17 mouse cellular contexts compared by ENCODE assay signal in the genomic region with DNA sequence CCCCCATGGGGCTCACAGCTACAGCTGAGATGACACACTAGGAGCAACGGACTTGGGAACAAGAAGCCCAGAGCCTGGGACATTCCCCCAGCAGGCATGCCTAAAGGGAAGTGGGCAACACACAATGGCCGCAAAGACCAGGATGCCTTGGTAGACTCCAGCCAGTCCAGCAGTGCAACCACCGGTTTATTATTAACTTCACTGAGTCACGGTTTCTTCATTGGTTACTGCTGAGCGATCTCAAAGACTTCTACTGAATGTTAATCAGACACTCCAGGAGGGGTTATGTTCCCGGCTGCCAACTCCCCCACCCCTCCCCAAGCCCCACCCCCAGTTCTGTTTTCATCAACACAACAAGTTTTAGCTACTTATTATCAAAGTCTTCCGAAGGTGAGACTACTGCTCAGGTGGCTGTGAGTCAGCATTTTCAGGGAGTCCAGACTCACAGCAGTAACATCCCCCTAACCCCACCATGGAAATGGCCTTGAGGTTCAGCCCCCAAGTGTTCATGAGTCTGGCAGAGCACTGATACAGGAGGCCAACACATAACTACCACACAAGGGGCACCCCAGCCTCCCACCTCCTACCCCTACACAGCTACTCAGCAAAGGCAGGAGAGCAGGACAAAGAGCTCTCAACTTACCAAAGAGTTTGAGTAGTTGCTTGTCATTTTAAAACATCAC. TPM values are rescaled to one million over a fixed set of nuclear protein-coding genes. Genes with fewer than 3 reads are reported as not detected.
DNase-seq lines count a peak whose midpoint lies in the region; ATAC-seq and TF ChIP-seq lines count a peak whose summit lies in the region.
"Had no signal": no experiment of that assay in that cellular context is flagged by ENCODE, and none has a peak within 500 bp of the region (broad histone marks: within the 10 kb centered on the region; RNA-seq: fewer than 3 reads in every experiment).

No protein-coding gene starts in this region.

- no peak for TF ChIP-seq RAD21 in CH12.LX (IDR thresholded peaks at IDR 0.05; ENCODE audit: low read depth, low read length)

- dilution Hi-C loops in CH12.LX (cut with MboI; ENCODE audit: extremely low pct_ligation_motif_present, extremely low pct_unique_long_range_greater_than_20kb, low sequenced_read_pairs) = no loop called here

- WGBS in liver, embryonic 12.5 days (ENCODE audit: insufficient replicate concordance) = 40% methylated on average over 7 of the region's 7 CpGs
- WGBS in forebrain, embryonic 16.5 days = 67% methylated on average over 7 of the region's 7 CpGs

- 0 out of 2 replicates have a peak overlapping the region, but pooled peaks have one; percentile 11 for H3K4me2 ChIP-seq in CH12.LX (ENCODE audit: insufficient read depth, low read depth, poor library complexity, severe bottlenecking)
- H3K4me2 ChIP-seq in liver, embryonic 12.5 days = 0 out of 2 replicates have a peak overlapping the region, but pooled peaks have one; percentile 14
- no peak overlapping the region for H3K4me2 ChIP-seq in forebrain, embryonic 16.5 days (ENCODE audit: low read length)
- H3K4me2 ChIP-seq: embryonic facial prominence, embryonic 12.5 days; forebrain, embryonic 13.5 days; heart, embryonic 15.5 days; lung, embryonic 14.5 days; midbrain, embryonic 13.5 days; neural tube, embryonic 12.5 days had no signal

- TF ChIP-seq EP300 in CH12.LX (IDR thresholded peaks at IDR 0.05; ENCODE audit: low read length) = no peak

- TF ChIP-seq CTCF in CH12.LX (conservative IDR thresholded peaks at IDR 0.05 in 1 of 2, IDR thresholded peaks at IDR 0.05 in 1 of 2; ENCODE audit: low read depth in 2 of 2, low read length in 2 of 2) = no peak

- H3K27me3 ChIP-seq in CH12.LX (replicated peaks) = peaks cover 8% of the 10 kb centered on the region
- H3K27me3 ChIP-seq in liver, embryonic 12.5 days (replicated peaks) = no peaks in the 10 kb centered on the region
- H3K27me3 ChIP-seq in forebrain, embryonic 16.5 days (replicated peaks; ENCODE audit: control insufficient read depth, insufficient read depth, low read length) = no peaks in the 10 kb centered on the region
- H3K27me3 ChIP-seq: embryonic facial prominence, embryonic 12.5 days; forebrain, embryonic 13.5 days; heart, embryonic 15.5 days; midbrain, embryonic 13.5 days; neural tube, embryonic 12.5 days had no signal

- H3K4me1 ChIP-seq in CH12.LX (ENCODE audit: control insufficient read depth in 1 of 2, insufficient read depth in 2 of 2) = peaks cover 7 to 14% of the 10 kb centered on the region in 2 experiments; a peak in 3 of 4 replicates
- peaks cover 58% of the 10 kb centered on the region for H3K4me1 ChIP-seq in liver, embryonic 12.5 days
- peaks cover 2% of the 10 kb centered on the region; the same call in 1 of the 2 replicates for H3K4me1 ChIP-seq in forebrain, embryonic 16.5 days (replicated peaks; ENCODE audit: control insufficient read depth, insufficient read depth, low read length)
- H3K4me1 ChIP-seq: midbrain, embryonic 13.5 days; neural tube, embryonic 12.5 days had no signal

- no peaks in the 10 kb centered on the region for H3K79me2 ChIP-seq in CH12.LX (replicated peaks; ENCODE audit: control insufficient read depth, extremely low read depth, insufficient read depth, poor library complexity, severe bottlenecking)

- H3K36me3 ChIP-seq in CH12.LX (replicated peaks in 1 of 2; ENCODE audit: control insufficient read depth in 1 of 2, insufficient read depth in 1 of 2, low read length in 1 of 2) = no peaks in the 10 kb centered on the region
- no peaks in the 10 kb centered on the region for H3K36me3 ChIP-seq in liver, embryonic 12.5 days
- no peaks in the 10 kb centered on the region for H3K36me3 ChIP-seq in forebrain, embryonic 16.5 days (ENCODE audit: control insufficient read depth, insufficient read depth)
- H3K36me3 ChIP-seq: embryonic facial prominence, embryonic 12.5 days; heart, embryonic 15.5 days; midbrain, embryonic 13.5 days; neural tube, embryonic 12.5 days had no signal

- DNase-seq in CH12.LX (ENCODE audit: extremely low read depth) (no peak), WW6 (ENCODE audit: low read depth, low spot score) (peak; percentile 76)
- peak; percentile 75 to 92 for DNase-seq in kidney, adult 8-10 months
- no peak for DNase-seq in T-cell, adult 2 months (ENCODE audit: low spot score)
- DNase-seq in urinary bladder, postnatal 10 days (ENCODE audit: low spot score) = no peak
- DNase-seq in ovary, adult 18-20 months (ENCODE audit: low spot score) = no peak
- DNase-seq: cerebellum, adult 9-10 months; gastrocnemius, postnatal 14 days; lung, embryonic 14.5 days had no signal

- no peak overlapping the region for H3K4me3 ChIP-seq in CH12.LX (replicated peaks in 1 of 3; ENCODE audit: low read depth in 2 of 3, low read length in 2 of 3, poor library complexity in 1 of 3)
- no peak overlapping the region for H3K4me3 ChIP-seq in liver, embryonic 12.5 days
- no peak overlapping the region for H3K4me3 ChIP-seq in forebrain, embryonic 16.5 days (replicated peaks; ENCODE audit: low read length)
- H3K4me3 ChIP-seq: embryonic facial prominence, embryonic 12.5 days; forebrain, embryonic 13.5 days; heart, embryonic 15.5 days; midbrain, embryonic 13.5 days; neural tube, embryonic 12.5 days had no signal

- ATAC-seq in liver, embryonic 12.5 days = no peak
- no peak for ATAC-seq in forebrain, embryonic 16.5 days
- ATAC-seq: activated CD4-positive, CD25-positive, alpha-beta regulatory T cell, adult 4 months; forebrain, embryonic 13.5 days; midbrain, embryonic 13.5 days had no signal

- H3K27ac ChIP-seq in CH12.LX (ENCODE audit: insufficient read depth, low read depth) = no peak overlapping the region
- no peak overlapping the region; the same call in 1 of the 2 replicates for H3K27ac ChIP-seq in liver, embryonic 12.5 days
- no peak overlapping the region for H3K27ac ChIP-seq in forebrain, embryonic 16.5 days (ENCODE audit: low read length)
- H3K27ac ChIP-seq: embryonic facial prominence, embryonic 12.5 days; forebrain, embryonic 13.5 days; heart, embryonic 15.5 days; midbrain, embryonic 13.5 days; neural tube, embryonic 12.5 days had no signal

- no peaks in the 10 kb centered on the region for H3K9me3 ChIP-seq in CH12.LX (replicated peaks; ENCODE audit: low read length)
- H3K9me3 ChIP-seq in liver, embryonic 12.5 days (replicated peaks) = no peaks in the 10 kb centered on the region
- no peaks in the 10 kb centered on the region for H3K9me3 ChIP-seq in forebrain, embryonic 16.5 days (ENCODE audit: control insufficient read depth, low read length)
- H3K9me3 ChIP-seq: embryonic facial prominence, embryonic 12.5 days; forebrain, embryonic 13.5 days; heart, embryonic 15.5 days; midbrain, embryonic 13.5 days; neural tube, embryonic 12.5 days had no signal

- in situ Hi-C loops in CH12.LX (cut with MboI; ENCODE audit: low pct_ligation_motif_present, low pct_unique_long_range_greater_than_20kb, low sequenced_read_pairs) = no loop called here

- H3K9ac ChIP-seq in CH12.LX (ENCODE audit: insufficient read depth, low read depth) = no peak overlapping the region
- no peak overlapping the region for H3K9ac ChIP-seq in liver, embryonic 12.5 days
- no peak overlapping the region for H3K9ac ChIP-seq in forebrain, embryonic 16.5 days (replicated peaks; ENCODE audit: low read depth, low read length)
- H3K9ac ChIP-seq: embryonic facial prominence, embryonic 12.5 days; forebrain, embryonic 13.5 days; heart, embryonic 15.5 days; lung, embryonic 14.5 days; midbrain, embryonic 13.5 days; neural tube, embryonic 12.5 days had no signal

- no peak for TF ChIP-seq POLR2A in CH12.LX (IDR thresholded peaks at IDR 0.05; ENCODE audit: low read depth, low read length)

TF ChIP-seq in CH12.LX, 34 proteins besides CTCF, POLR2A, EP300 and RAD21:
- TF ChIP-seq MAFK (IDR thresholded peaks at IDR 0.05; ENCODE audit: insufficient replicate concordance, low read length) = 0 out of 2 replicates have a peak, but pooled peaks have one; percentile 24
- no peak for TF ChIP-seq ZNF384 (IDR thresholded peaks at IDR 0.05; ENCODE audit: low read depth, low read length)

RNA-seq across cellular contexts. Expression of a gene that starts 29.5 kb away (rescaled TPM):
- total RNA-seq in CH12.LX (2012; rRNA removed) (1.3 and 1.8 TPM in 2 replicates), CH12.LX (2014; rRNA removed) (0.03 TPM in 2 replicates)
- polyA plus RNA-seq in CH12.LX (2012; ENCODE audit: insufficient read length, low read depth) = 0.31 and 0.33 TPM in 2 replicates
- polyA plus RNA-seq in liver, embryonic 12.5 days (2016; fragmentation: Nextera tagmentation; extraction: Ambion mirVana) = 6.7 and 7.3 TPM in 2 replicates
- polyA plus RNA-seq in forebrain, embryonic 16.5 days (2015; fragmentation: Nextera tagmentation; extraction: Ambion mirVana) = 8.8 TPM in 2 replicates

Comparison
In these comparisons a context has a peak if more than half of its experiments do, and no peak if none do; other contexts are left out.
1. DNase-seq: peak in WW6 (single experiment) and kidney, adult 8-10 months (2 of 2); none in CH12.LX (single experiment), T-cell, adult 2 months (single experiment), urinary bladder, postnatal 10 days (single experiment) and ovary, adult 18-20 months (single experiment).